8 mouse cellular contexts compared by ENCODE assay signal in the genomic region with DNA sequence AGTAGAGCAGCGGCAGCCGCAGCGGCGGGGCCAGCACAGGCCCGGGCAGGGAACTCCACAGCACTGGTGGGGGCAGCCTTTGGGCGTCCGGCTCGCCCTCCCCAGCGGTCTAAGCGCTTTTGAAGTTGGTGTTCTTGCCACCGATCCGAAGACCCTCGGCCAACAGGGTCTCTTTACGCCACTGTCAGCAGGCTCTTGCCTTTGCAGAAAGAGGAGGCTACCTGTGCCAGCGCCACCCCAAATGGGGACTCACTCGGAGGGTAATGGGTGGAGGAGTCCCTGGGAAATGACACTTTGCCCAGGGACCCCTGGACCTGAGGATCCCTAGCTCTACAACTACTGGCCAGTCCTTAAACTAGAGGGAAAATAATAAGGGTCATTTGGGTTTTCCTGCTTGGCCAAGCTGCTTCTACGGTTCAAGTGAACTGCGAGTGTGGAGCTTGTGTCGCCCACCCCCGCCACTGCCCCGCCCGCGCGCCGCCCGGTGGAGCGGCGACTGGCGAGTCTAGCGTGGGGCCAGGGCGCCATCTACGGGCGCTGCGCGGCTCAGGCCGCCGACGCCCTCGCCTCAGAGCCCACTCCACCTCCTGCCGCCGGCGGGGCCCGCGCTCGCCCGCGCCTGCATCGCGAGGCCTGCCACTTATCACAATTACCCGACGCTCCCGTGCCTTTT. TPM values are rescaled to one million over a fixed set of nuclear protein-coding genes. Genes with fewer than 3 reads are reported as not detected.
DNase-seq lines count a peak whose midpoint lies in the region; ATAC-seq and TF ChIP-seq lines count a peak whose summit lies in the region.

No protein-coding gene starts in this region.

- 1% methylated on average over 52 of the region's 52 CpGs for WGBS in hindbrain, postnatal 0 days
- under 1% methylated on average over 51 of the region's 52 CpGs for WGBS in lung, postnatal 0 days

- peak; percentile 40 for TF ChIP-seq CTCF in hindbrain, postnatal 0 days (IDR thresholded peaks at IDR 0.05; ENCODE audit: low read depth)
- peak; percentile 75 for TF ChIP-seq CTCF in lung, postnatal 0 days (IDR thresholded peaks at IDR 0.05)

- peaks cover 3% of the 10 kb centered on the region; the same call in 1 of the 2 replicates for H3K4me1 ChIP-seq in hindbrain, postnatal 0 days (ENCODE audit: insufficient read depth, low read length)
- H3K4me1 ChIP-seq in lung, postnatal 0 days (ENCODE audit: insufficient read depth, low read depth, low read length), result peaks cover 5% of the 10 kb centered on the region; the same call in 1 of the 2 replicates

- H3K4me2 ChIP-seq in hindbrain, postnatal 0 days (ENCODE audit: low read depth, low read length), result peak overlapping the region; percentile 60
- H3K4me2 ChIP-seq in lung, postnatal 0 days (replicated peaks; ENCODE audit: low read depth, low read length), result 0 out of 2 replicates have a peak overlapping the region, but pooled peaks have one; percentile 17

- peak overlapping the region; percentile 35; the same call in 1 of the 2 replicates for H3K9ac ChIP-seq in hindbrain, postnatal 0 days (replicated peaks; ENCODE audit: low read length)
- no peak overlapping the region for H3K9ac ChIP-seq in lung, postnatal 0 days (replicated peaks; ENCODE audit: low read depth)

- peak overlapping the region; percentile 22; the same call in 1 of the 2 replicates for H3K27ac ChIP-seq in hindbrain, postnatal 0 days
- no peak overlapping the region for H3K27ac ChIP-seq in lung, postnatal 0 days (ENCODE audit: low read length)

- H3K36me3 ChIP-seq in hindbrain, postnatal 0 days (ENCODE audit: insufficient read depth, low read length), result no peaks in the 10 kb centered on the region
- H3K36me3 ChIP-seq in lung, postnatal 0 days (ENCODE audit: insufficient read depth, low read length), result no peaks in the 10 kb centered on the region

- TF ChIP-seq EP300 in lung, postnatal 0 days (IDR thresholded peaks at IDR 0.05), result no peak

- H3K4me3 ChIP-seq in hindbrain, postnatal 0 days (ENCODE audit: low read length), result peak overlapping the region; percentile 40
- no peak overlapping the region; the same call in 1 of the 2 replicates for H3K4me3 ChIP-seq in lung, postnatal 0 days (ENCODE audit: low read depth, low read length)

- H3K9me3 ChIP-seq in hindbrain, postnatal 0 days (ENCODE audit: low read length), result no peaks in the 10 kb centered on the region
- no peaks in the 10 kb centered on the region for H3K9me3 ChIP-seq in lung, postnatal 0 days (ENCODE audit: low read length)

- peaks cover 52% of the 10 kb centered on the region for H3K27me3 ChIP-seq in hindbrain, postnatal 0 days (ENCODE audit: insufficient read depth, low read length)
- H3K27me3 ChIP-seq in lung, postnatal 0 days (replicated peaks; ENCODE audit: insufficient read depth, low read length), result peaks cover 83% of the 10 kb centered on the region

- DNase-seq in layer of hippocampus, postnatal 10 days (ENCODE audit: low spot score in 2 of 2), result peak; percentile 51 to 63
- no peak for DNase-seq in layer of hippocampus, adult 18-20 months (ENCODE audit: low spot score in 2 of 2)
- peak; percentile 58 to 79 for DNase-seq in adrenal gland, postnatal 36 days
- peak; percentile 66 for DNase-seq in gastrocnemius, adult 18-20 months (ENCODE audit: low spot score)
- DNase-seq in hindbrain, postnatal 0 days (ENCODE audit: low spot score), result peak; percentile 88
- DNase-seq in lung, postnatal 0 days (ENCODE audit: low spot score), result peak; percentile 69
- peak; percentile 53 for DNase-seq in retina, postnatal 7 days (ENCODE audit: low read depth, low spot score)

- peak; percentile 73 for ATAC-seq in hindbrain, postnatal 0 days
- ATAC-seq in lung, postnatal 0 days, result peak; percentile 75
- ATAC-seq in monocyte, adult 5-6 weeks (replicated peaks; ENCODE audit: insufficient number of reproducible peaks, low FRiP score, low TSS enrichment, poor library complexity, severe bottlenecking), result no peak

RNA-seq across cellular contexts. Expression of a gene that starts 7.0 kb away (rescaled TPM):
- total RNA-seq in layer of hippocampus, postnatal 10 days (2021), result 1 to 10 TPM; 2.0 to 2.1 TPM
- under 1 TPM; 0.47 to 0.68 TPM for total RNA-seq in layer of hippocampus, adult 18-20 months (2021)
- total RNA-seq in adrenal gland, postnatal 36 days (2021), result 1 to 10 TPM; 4.2 to 4.8 TPM
- total RNA-seq in gastrocnemius, adult 18-20 months (2021), result 1 to 10 TPM; 6.2 to 7.2 TPM
- total RNA-seq in hindbrain, postnatal 0 days (2014; rRNA removed), result 123 and 142 TPM in 2 replicates
- polyA plus RNA-seq in hindbrain, postnatal 0 days (2015; fragmentation: Nextera tagmentation; extraction: Ambion mirVana), result 11.5 and 13.0 TPM in 2 replicates
- polyA plus RNA-seq in lung, postnatal 0 days (2015; fragmentation: Nextera tagmentation; extraction: Ambion mirVana), result not detected in 2 replicates
- not detected in 3 replicates for total RNA-seq in monocyte, adult 5-6 weeks (2017)

Comparison
In these comparisons a context has a peak if more than half of its experiments do, and no peak if none do; other contexts are left out.
1. DNase-seq: peak in layer of hippocampus, postnatal 10 days (2 of 2), adrenal gland, postnatal 36 days (2 of 2), gastrocnemius, adult 18-20 months (single experiment), hindbrain, postnatal 0 days (single experiment), lung, postnatal 0 days (single experiment) and retina, postnatal 7 days (single experiment); none in layer of hippocampus, adult 18-20 months (0 of 2).
2. RNA of a gene that starts 7.0 kb away (total RNA-seq): 123 to 142 TPM in hindbrain, postnatal 0 days; 6.2 to 7.2 TPM in gastrocnemius, adult 18-20 months, 4.2 to 4.8 TPM in adrenal gland, postnatal 36 days, 2.0 to 2.1 TPM in layer of hippocampus, postnatal 10 days, 0.47 to 0.68 TPM in layer of hippocampus, adult 18-20 months and not detected in monocyte, adult 5-6 weeks; every median in the first group is over 10 times any median in the second.